Mouse (Mus musculus): ENCODE results near the gene Cntn4. TPM values are rescaled to one million over a fixed set of nuclear protein-coding genes. Genes with fewer than 3 reads are reported as not detected.

Gene Cntn4
- polyA plus RNA-seq, 1 experiment, result not detected

GRCm38 (mm10) chr6:106381288-106382025, 704.0 kb downstream of the Cntn4 start:
- no peaks in the 10 kb centered on the region for H3K4me1 ChIP-seq (ENCODE audit: control insufficient read depth)
- H3K4me3 ChIP-seq (replicated peaks), result no peak overlapping the region
- H3K27me3 ChIP-seq (ENCODE audit: control insufficient read depth), result no peaks in the 10 kb centered on the region
- no peaks in the 10 kb centered on the region for H3K9me3 ChIP-seq (ENCODE audit: control insufficient read depth, low read length)
- no peak for TF ChIP-seq GATA1 (IDR thresholded peaks at IDR 0.05; ENCODE audit: low read length)
- no peak for TF ChIP-seq TAL1 (IDR thresholded peaks at IDR 0.05; ENCODE audit: low read length)
- no peaks in the 10 kb centered on the region for H3K36me3 ChIP-seq (ENCODE audit: control insufficient read depth)

- no peaks in the 10 kb centered on the region for H3K36me3 ChIP-seq (ENCODE audit: control insufficient read depth)
- H3K4me1 ChIP-seq (ENCODE audit: control insufficient read depth), result no peaks in the 10 kb centered on the region
- H3K4me3 ChIP-seq (replicated peaks), result no peak overlapping the region
- H3K27me3 ChIP-seq (ENCODE audit: control insufficient read depth), result no peaks in the 10 kb centered on the region
- no peaks in the 10 kb centered on the region for H3K9me3 ChIP-seq (ENCODE audit: control insufficient read depth, low read length)
- TF ChIP-seq TAL1 (IDR thresholded peaks at IDR 0.05; ENCODE audit: low read length) (no peak), GATA1 (IDR thresholded peaks at IDR 0.05; ENCODE audit: low read length) (no peak)
These were observed 710.5 kb downstream of the Cntn4 start for GRCm38 (mm10) chr6:106387833-106388406.

- TF ChIP-seq GATA1 (IDR thresholded peaks at IDR 0.05; ENCODE audit: low read length) (no peak), TAL1 (IDR thresholded peaks at IDR 0.05; ENCODE audit: low read length) (no peak)
- no peaks in the 10 kb centered on the region for H3K36me3 ChIP-seq (ENCODE audit: control insufficient read depth)
- no peaks in the 10 kb centered on the region for H3K4me1 ChIP-seq (ENCODE audit: control insufficient read depth)
- H3K27me3 ChIP-seq (ENCODE audit: control insufficient read depth), result no peaks in the 10 kb centered on the region
- peaks cover 2% of the 10 kb centered on the region; the same call in 1 of the 2 replicates for H3K9me3 ChIP-seq (ENCODE audit: control insufficient read depth, low read length)
- H3K4me3 ChIP-seq (replicated peaks), result no peak overlapping the region
These were observed 730.6 kb downstream of the Cntn4 start for GRCm38 (mm10) chr6:106408014-106408413.

- H3K4me3 ChIP-seq (replicated peaks), result no peak overlapping the region
- H3K4me1 ChIP-seq (ENCODE audit: control insufficient read depth), result no peaks in the 10 kb centered on the region
- peaks cover 2% of the 10 kb centered on the region; the same call in 1 of the 2 replicates for H3K9me3 ChIP-seq (ENCODE audit: control insufficient read depth, low read length)
- no peaks in the 10 kb centered on the region for H3K27me3 ChIP-seq (ENCODE audit: control insufficient read depth)
- no peaks in the 10 kb centered on the region for H3K36me3 ChIP-seq (ENCODE audit: control insufficient read depth)
- no peak for TF ChIP-seq TAL1 (IDR thresholded peaks at IDR 0.05; ENCODE audit: low read length)
- no peak for TF ChIP-seq GATA1 (IDR thresholded peaks at IDR 0.05; ENCODE audit: low read length)
These were observed 731.2 kb downstream of the Cntn4 start for GRCm38 (mm10) chr6:106408634-106409033.

GRCm38 (mm10) chr6:106422947-106423346, 745.5 kb downstream of the Cntn4 start:
- Histone ChIP-seq H3K27me3 (ENCODE audit: control insufficient read depth) (no peaks in the 10 kb centered on the region), H3K4me1 (ENCODE audit: control insufficient read depth) (no peaks in the 10 kb centered on the region), H3K36me3 (ENCODE audit: control insufficient read depth) (no peaks in the 10 kb centered on the region), H3K4me3 (replicated peaks) (no peak overlapping the region), H3K9me3 (ENCODE audit: control insufficient read depth, low read length) (no peaks in the 10 kb centered on the region)
- TF ChIP-seq GATA1 (IDR thresholded peaks at IDR 0.05; ENCODE audit: low read length) (no peak), TAL1 (IDR thresholded peaks at IDR 0.05; ENCODE audit: low read length) (no peak)

- Histone ChIP-seq H3K4me1 (ENCODE audit: control insufficient read depth) (no peaks in the 10 kb centered on the region), H3K36me3 (ENCODE audit: control insufficient read depth) (no peaks in the 10 kb centered on the region), H3K4me3 (replicated peaks) (no peak overlapping the region), H3K27me3 (ENCODE audit: control insufficient read depth) (no peaks in the 10 kb centered on the region), H3K9me3 (ENCODE audit: control insufficient read depth, low read length) (no peaks in the 10 kb centered on the region)
- no peak for TF ChIP-seq TAL1 (IDR thresholded peaks at IDR 0.05; ENCODE audit: low read length)
- no peak for TF ChIP-seq GATA1 (IDR thresholded peaks at IDR 0.05; ENCODE audit: low read length)
These were observed 746.0 kb downstream of the Cntn4 start for GRCm38 (mm10) chr6:106423471-106423870.

- no peak for TF ChIP-seq GATA1 (IDR thresholded peaks at IDR 0.05; ENCODE audit: low read length)
- TF ChIP-seq TAL1 (IDR thresholded peaks at IDR 0.05; ENCODE audit: low read length), result no peak
- H3K4me1 ChIP-seq (ENCODE audit: control insufficient read depth), result no peaks in the 10 kb centered on the region
- H3K27me3 ChIP-seq (ENCODE audit: control insufficient read depth), result no peaks in the 10 kb centered on the region
- H3K36me3 ChIP-seq (ENCODE audit: control insufficient read depth), result no peaks in the 10 kb centered on the region
- no peak overlapping the region for H3K4me3 ChIP-seq (replicated peaks)
- H3K9me3 ChIP-seq (ENCODE audit: control insufficient read depth, low read length), result no peaks in the 10 kb centered on the region
These were observed 749.2 kb downstream of the Cntn4 start for GRCm38 (mm10) chr6:106426615-106427014.

GRCm38 (mm10) chr6:106431466-106431865, 754.0 kb downstream of the Cntn4 start:
- no peaks in the 10 kb centered on the region for H3K4me1 ChIP-seq (ENCODE audit: control insufficient read depth)
- no peak overlapping the region for H3K4me3 ChIP-seq (replicated peaks)
- no peaks in the 10 kb centered on the region for H3K27me3 ChIP-seq (ENCODE audit: control insufficient read depth)
- H3K36me3 ChIP-seq (ENCODE audit: control insufficient read depth), result no peaks in the 10 kb centered on the region
- TF ChIP-seq GATA1 (IDR thresholded peaks at IDR 0.05; ENCODE audit: low read length), result no peak
- H3K9me3 ChIP-seq (ENCODE audit: control insufficient read depth, low read length), result no peaks in the 10 kb centered on the region

GRCm38 (mm10) chr6:106440786-106441185, 763.3 kb downstream of the Cntn4 start:
- no peak overlapping the region for H3K4me3 ChIP-seq (replicated peaks)
- no peaks in the 10 kb centered on the region for H3K36me3 ChIP-seq (ENCODE audit: control insufficient read depth)
- H3K4me1 ChIP-seq (ENCODE audit: control insufficient read depth), result no peaks in the 10 kb centered on the region
- TF ChIP-seq GATA1 (IDR thresholded peaks at IDR 0.05; ENCODE audit: low read length) (no peak), TAL1 (IDR thresholded peaks at IDR 0.05; ENCODE audit: low read length) (no peak)
- H3K9me3 ChIP-seq (ENCODE audit: control insufficient read depth, low read length), result 0 out of 2 replicates have a peak, but pooled peaks cover 2% of the 10 kb centered on the region
- no peaks in the 10 kb centered on the region for H3K27me3 ChIP-seq (ENCODE audit: control insufficient read depth)
